Mouse (Mus musculus): ENCODE measurements around the gene Wfdc17. TPM values are rescaled to one million over a fixed set of nuclear protein-coding genes. Genes with fewer than 3 reads are reported as not detected.

Wfdc17 gene
- polyA plus RNA-seq, 1 experiment from 2014 or later, result 1.2 TPM

GRCm38 (mm10) chr11:83746152-83746551 lies 42.4 kb downstream of the Wfdc17 start:
- 50% methylated on average over 4 of the region's 4 CpGs for WGBS

GRCm38 (mm10) chr11:83746681-83747080 lies 42.9 kb downstream of the Wfdc17 start, which contains the start of gene Wfdc21:
Gene Wfdc21, plus strand, starts transcription at chr11:83746940.
- H3K36me3 ChIP-seq (ENCODE audit: control insufficient read depth, insufficient read depth, low read length), result no peaks in the 10 kb centered on the region
- H3K27me3 ChIP-seq (ENCODE audit: control insufficient read depth, insufficient read depth, low read length), result peaks cover 5% of the 10 kb centered on the region
- H3K27ac ChIP-seq (ENCODE audit: low read depth, low read length), result no peak within 1 kb of the TSS
- no peak within 1 kb of the TSS for H3K9ac ChIP-seq (ENCODE audit: low read depth, low read length)
- no peak within 1 kb of the TSS for H3K4me2 ChIP-seq (replicated peaks; ENCODE audit: low read depth, low read length)
- no peak for ATAC-seq (ENCODE audit: low FRiP score, low TSS enrichment)
- no peak within 1 kb of the TSS for H3K4me3 ChIP-seq (ENCODE audit: low read length)
- no peaks in the 10 kb centered on the region for H3K4me1 ChIP-seq (ENCODE audit: control insufficient read depth, insufficient read depth, low read length)
- H3K9me3 ChIP-seq (ENCODE audit: control insufficient read depth, low read length), result no peaks in the 10 kb centered on the region
- WGBS, result 73% methylated on average over 5 of the region's 5 CpGs

More at GRCm38 (mm10) chr11:83746152-83746551, 42.4 kb downstream of the Wfdc17 start:
- no peak overlapping the region for H3K9ac ChIP-seq (ENCODE audit: low read depth, low read length)
- ATAC-seq (ENCODE audit: low FRiP score, low TSS enrichment), result no peak
- no peak overlapping the region for H3K27ac ChIP-seq (ENCODE audit: low read depth, low read length)
- no peaks in the 10 kb centered on the region for H3K9me3 ChIP-seq (ENCODE audit: control insufficient read depth, low read length)
- no peaks in the 10 kb centered on the region for H3K36me3 ChIP-seq (ENCODE audit: control insufficient read depth, insufficient read depth, low read length)
- H3K4me3 ChIP-seq (ENCODE audit: low read length), result no peak overlapping the region
- peaks cover 5% of the 10 kb centered on the region for H3K27me3 ChIP-seq (ENCODE audit: control insufficient read depth, insufficient read depth, low read length)
- no peak overlapping the region for H3K4me2 ChIP-seq (replicated peaks; ENCODE audit: low read depth, low read length)
- no peaks in the 10 kb centered on the region for H3K4me1 ChIP-seq (ENCODE audit: control insufficient read depth, insufficient read depth, low read length)

GRCm38 (mm10) chr11:83747376-83748265 lies 43.8 kb downstream of the Wfdc17 start:
- Histone ChIP-seq H3K9ac (ENCODE audit: low read depth, low read length) (no peak overlapping the region), H3K36me3 (ENCODE audit: control insufficient read depth, insufficient read depth, low read length) (no peaks in the 10 kb centered on the region), H3K27me3 (ENCODE audit: control insufficient read depth, insufficient read depth, low read length) (peaks cover 2% of the 10 kb centered on the region), H3K4me3 (ENCODE audit: low read length) (no peak overlapping the region), H3K4me2 (replicated peaks; ENCODE audit: low read depth, low read length) (no peak overlapping the region), H3K27ac (ENCODE audit: low read depth, low read length) (no peak overlapping the region), H3K4me1 (ENCODE audit: control insufficient read depth, insufficient read depth, low read length) (no peaks in the 10 kb centered on the region), H3K9me3 (ENCODE audit: control insufficient read depth, low read length) (no peaks in the 10 kb centered on the region)
- ATAC-seq (ENCODE audit: low FRiP score, low TSS enrichment), result no peak
- WGBS, result 69% methylated on average over 6 of the region's 6 CpGs

- under 1% methylated on average over 47 of the region's 47 CpGs for WGBS
- peak within 1 kb of the TSS; percentile 79 for H3K4me3 ChIP-seq (ENCODE audit: low read length)
Measured at GRCm38 (mm10) chr11:83753581-83754181, 49.9 kb downstream of the Wfdc17 start, which contains the start of gene Heatr6. Gene Heatr6, plus strand, starts transcription at chr11:83753696.

GRCm38 (mm10) chr11:83754227-83754626 lies 50.4 kb downstream of the Wfdc17 start:
- Histone ChIP-seq H3K4me2 (replicated peaks; ENCODE audit: low read depth, low read length) (peak overlapping the region; percentile 60), H3K27me3 (ENCODE audit: control insufficient read depth, insufficient read depth, low read length) (no peaks in the 10 kb centered on the region; the same call in 1 of the 2 replicates), H3K4me1 (ENCODE audit: control insufficient read depth, insufficient read depth, low read length) (peaks cover 7% of the 10 kb centered on the region), H3K36me3 (ENCODE audit: control insufficient read depth, insufficient read depth, low read length) (peaks cover 35% of the 10 kb centered on the region), H3K9ac (ENCODE audit: low read depth, low read length) (peak overlapping the region; percentile 81), H3K9me3 (ENCODE audit: control insufficient read depth, low read length) (no peaks in the 10 kb centered on the region), H3K27ac (ENCODE audit: low read depth, low read length) (peak overlapping the region; percentile 75; the same call in 1 of the 2 replicates), H3K4me3 (ENCODE audit: low read length) (peak overlapping the region; percentile 79)
- ATAC-seq (ENCODE audit: low FRiP score, low TSS enrichment), result no peak
- WGBS, result 7% methylated on average over 8 of the region's 8 CpGs

More at GRCm38 (mm10) chr11:83753581-83754181, 49.9 kb downstream of the Wfdc17 start, which contains the start of gene Heatr6:
- H3K27ac ChIP-seq (ENCODE audit: low read depth, low read length), result peak within 1 kb of the TSS; percentile 75; the same call in 1 of the 2 replicates
- H3K9me3 ChIP-seq (ENCODE audit: control insufficient read depth, low read length), result no peaks in the 10 kb centered on the region
- peaks cover 7% of the 10 kb centered on the region for H3K4me1 ChIP-seq (ENCODE audit: control insufficient read depth, insufficient read depth, low read length)
- peak within 1 kb of the TSS; percentile 81 for H3K9ac ChIP-seq (ENCODE audit: low read depth, low read length)
- no peaks in the 10 kb centered on the region; the same call in 1 of the 2 replicates for H3K27me3 ChIP-seq (ENCODE audit: control insufficient read depth, insufficient read depth, low read length)
- peak; percentile 97 for ATAC-seq (ENCODE audit: low FRiP score, low TSS enrichment)
- peaks cover 30% of the 10 kb centered on the region for H3K36me3 ChIP-seq (ENCODE audit: control insufficient read depth, insufficient read depth, low read length)
- peak within 1 kb of the TSS; percentile 60 for H3K4me2 ChIP-seq (replicated peaks; ENCODE audit: low read depth, low read length)

Other genes with a start within 250 kb of the Wfdc17 start
- 0.55 and 1.1 TPM in 2 replicates for gene Mmp28, start 240.9 kb upstream of the Wfdc17 start, polyA plus RNA-seq (2014; fragmentation: Nextera tagmentation; extraction: Ambion mirVana)
- 20.3 and 28.1 TPM in 2 replicates for gene Taf15, start 230.9 kb upstream of the Wfdc17 start, polyA plus RNA-seq (2014; fragmentation: Nextera tagmentation; extraction: Ambion mirVana)
- gene Heatr9, start 181.8 kb upstream of the Wfdc17 start, polyA plus RNA-seq (2014; fragmentation: Nextera tagmentation; extraction: Ambion mirVana), result not detected in 2 replicates
- 0.69 TPM in 1 of 2 replicates, not detected in the other for gene Ccl5, start 173.5 kb upstream of the Wfdc17 start, polyA plus RNA-seq (2014; fragmentation: Nextera tagmentation; extraction: Ambion mirVana)
- 3.1 and 3.6 TPM in 2 replicates for gene Ccl9, start 125.4 kb upstream of the Wfdc17 start, polyA plus RNA-seq (2014; fragmentation: Nextera tagmentation; extraction: Ambion mirVana)
- 4.4 and 4.6 TPM in 2 replicates for gene Ccl6, start 110.9 kb upstream of the Wfdc17 start, polyA plus RNA-seq (2014; fragmentation: Nextera tagmentation; extraction: Ambion mirVana)
- not detected in 2 replicates for gene Rpl9-ps1, start 58.4 kb upstream of the Wfdc17 start, polyA plus RNA-seq (2014; fragmentation: Nextera tagmentation; extraction: Ambion mirVana)
- 0.49 and 0.97 TPM in 2 replicates for gene Ccl3, start 54.6 kb upstream of the Wfdc17 start, polyA plus RNA-seq (2014; fragmentation: Nextera tagmentation; extraction: Ambion mirVana)
- 1.8 TPM in 1 of 2 replicates, not detected in the other for gene Ccl4, start 41.4 kb upstream of the Wfdc17 start, polyA plus RNA-seq (2014; fragmentation: Nextera tagmentation; extraction: Ambion mirVana)
- gene Wfdc18, start 5.0 kb downstream of the Wfdc17 start, polyA plus RNA-seq (2014; fragmentation: Nextera tagmentation; extraction: Ambion mirVana), result not detected in 2 replicates
- not detected in 2 replicates for gene Wfdc21, start 42.9 kb downstream of the Wfdc17 start, polyA plus RNA-seq (2014; fragmentation: Nextera tagmentation; extraction: Ambion mirVana)
- gene Heatr6, start 49.7 kb downstream of the Wfdc17 start, polyA plus RNA-seq (2014; fragmentation: Nextera tagmentation; extraction: Ambion mirVana), result 22.9 and 28.7 TPM in 2 replicates
- gene Hnf1b, start 146.1 kb downstream of the Wfdc17 start, polyA plus RNA-seq (2014; fragmentation: Nextera tagmentation; extraction: Ambion mirVana), result 51.6 and 84.2 TPM in 2 replicates
- gene Ddx52, start 238.1 kb downstream of the Wfdc17 start, polyA plus RNA-seq (2014; fragmentation: Nextera tagmentation; extraction: Ambion mirVana), result 43.7 and 47.6 TPM in 2 replicates